9 mouse cellular contexts compared by ENCODE assay signal in genomic region chr2:156841028-156841840, GRCm38 (mm10). TPM values are rescaled to one million over a fixed set of nuclear protein-coding genes. Genes with fewer than 3 reads are reported as not detected.
DNase-seq lines count a peak whose midpoint lies in the region; ATAC-seq and TF ChIP-seq lines count a peak whose summit lies in the region.
"Had no signal": no experiment of that assay in that cellular context is flagged by ENCODE, and none has a peak within 500 bp of the region (broad histone marks: within the 10 kb centered on the region; RNA-seq: fewer than 3 reads in every experiment).

No protein-coding gene starts in this region.

- peak overlapping the region; percentile 70 for H3K9ac ChIP-seq in embryonic facial prominence, embryonic 15.5 days
- peak overlapping the region; percentile 84 for H3K9ac ChIP-seq in heart, postnatal 0 days (replicated peaks; ENCODE audit: low read depth, low read length)
- peak overlapping the region; percentile 86 for H3K9ac ChIP-seq in lung, embryonic 14.5 days

- WGBS in embryonic facial prominence, embryonic 15.5 days = under 1% methylated on average over 41 of the region's 42 CpGs
- WGBS in heart, postnatal 0 days = under 1% methylated on average over 41 of the region's 42 CpGs
- under 1% methylated on average over 42 of the region's 42 CpGs for WGBS in lung, embryonic 14.5 days
- 2% methylated on average over 41 of the region's 42 CpGs for WGBS in olfactory bulb, adult 2 months

- H3K4me2 ChIP-seq in embryonic facial prominence, embryonic 15.5 days (replicated peaks) = peak overlapping the region; percentile 77
- H3K4me2 ChIP-seq in heart, postnatal 0 days (ENCODE audit: low read depth, low read length) = peak overlapping the region; percentile 96
- H3K4me2 ChIP-seq in lung, embryonic 14.5 days = peak overlapping the region; percentile 75

- H3K27ac ChIP-seq in embryonic facial prominence, embryonic 15.5 days (replicated peaks) = peak overlapping the region; percentile 92
- peak overlapping the region; percentile 92 for H3K27ac ChIP-seq in heart, postnatal 0 days (ENCODE audit: low read depth)
- H3K27ac ChIP-seq in lung, embryonic 14.5 days (ENCODE audit: low read depth) = peak overlapping the region; percentile 96
- no peak overlapping the region for H3K27ac ChIP-seq in olfactory bulb, adult 2 months (ENCODE audit: insufficient read depth, low read depth, low read length)

- peak; percentile 33 for DNase-seq in urinary bladder, adult 2 months (ENCODE audit: low spot score)
- no peak for DNase-seq in urinary bladder, adult 18-20 months (ENCODE audit: low spot score in 2 of 2)
- DNase-seq in heart, postnatal 0 days (ENCODE audit: low spot score) = peak; percentile 78
- DNase-seq in kidney, postnatal 25 days = peak; percentile 66 to 78
- peak; percentile 87 for DNase-seq in lung, embryonic 14.5 days
- DNase-seq in thymus, postnatal 0 days (ENCODE audit: low spot score) = peak; percentile 71

- no peaks in the 10 kb centered on the region for H3K27me3 ChIP-seq in embryonic facial prominence, embryonic 15.5 days
- no peaks in the 10 kb centered on the region for H3K27me3 ChIP-seq in heart, postnatal 0 days (ENCODE audit: control insufficient read depth, insufficient read depth, low read length)
- H3K27me3 ChIP-seq in lung, embryonic 14.5 days (ENCODE audit: insufficient read depth, low read length) = no peaks in the 10 kb centered on the region

- TF ChIP-seq POLR2A in olfactory bulb, adult 2 months (IDR thresholded peaks at IDR 0.05; ENCODE audit: insufficient read depth, low read depth, low read length) = no peak

- H3K9me3 ChIP-seq in embryonic facial prominence, embryonic 15.5 days (replicated peaks) = no peaks in the 10 kb centered on the region
- no peaks in the 10 kb centered on the region for H3K9me3 ChIP-seq in heart, postnatal 0 days (replicated peaks; ENCODE audit: control insufficient read depth, low read length)
- no peaks in the 10 kb centered on the region for H3K9me3 ChIP-seq in lung, embryonic 14.5 days (ENCODE audit: low read depth, low read length)

- peaks cover 22% of the 10 kb centered on the region for H3K36me3 ChIP-seq in embryonic facial prominence, embryonic 15.5 days
- 0 out of 2 replicates have a peak, but pooled peaks cover 10% of the 10 kb centered on the region for H3K36me3 ChIP-seq in heart, postnatal 0 days (replicated peaks; ENCODE audit: control insufficient read depth, insufficient read depth, low read length)
- peaks cover 32% of the 10 kb centered on the region for H3K36me3 ChIP-seq in lung, embryonic 14.5 days (ENCODE audit: insufficient read depth)

- no peak for TF ChIP-seq CTCF in heart, postnatal 0 days (IDR thresholded peaks at IDR 0.05; ENCODE audit: low read depth)
- peak; percentile 34; the same call in 1 of the 2 replicates for TF ChIP-seq CTCF in lung, embryonic 14.5 days (IDR thresholded peaks at IDR 0.05; ENCODE audit: low read depth)
- no peak for TF ChIP-seq CTCF in olfactory bulb, adult 2 months (IDR thresholded peaks at IDR 0.05; ENCODE audit: insufficient read depth, low read depth, low read length)

- ATAC-seq in embryonic facial prominence, embryonic 15.5 days (ENCODE audit: insufficient number of reproducible peaks, low FRiP score, low TSS enrichment, low read depth) = no peak
- peak; percentile 25 for ATAC-seq in heart, postnatal 0 days (ENCODE audit: insufficient read depth, low read depth)
- ATAC-seq in lung, embryonic 14.5 days (ENCODE audit: insufficient read depth) = peak; percentile 46

- H3K4me1 ChIP-seq in embryonic facial prominence, embryonic 15.5 days = peaks cover 67% of the 10 kb centered on the region
- H3K4me1 ChIP-seq in heart, postnatal 0 days (ENCODE audit: control insufficient read depth, insufficient read depth) = peaks cover 30% of the 10 kb centered on the region
- H3K4me1 ChIP-seq in lung, embryonic 14.5 days (ENCODE audit: insufficient read depth) = peaks cover 41% of the 10 kb centered on the region
- peaks cover 35% of the 10 kb centered on the region for H3K4me1 ChIP-seq in olfactory bulb, adult 2 months (ENCODE audit: control insufficient read depth, insufficient read depth, low read length)

- H3K4me3 ChIP-seq in embryonic facial prominence, embryonic 15.5 days (replicated peaks) = peak overlapping the region; percentile 75
- peak overlapping the region; percentile 93 for H3K4me3 ChIP-seq in heart, postnatal 0 days (ENCODE audit: low read depth, low read length)
- peak overlapping the region; percentile 91 for H3K4me3 ChIP-seq in lung, embryonic 14.5 days (ENCODE audit: low read depth, low read length)
- H3K4me3 ChIP-seq in olfactory bulb, adult 2 months (ENCODE audit: insufficient read depth, low read depth, low read length) = peak overlapping the region; percentile 45

- TF ChIP-seq EP300 in heart, postnatal 0 days (IDR thresholded peaks at IDR 0.05; ENCODE audit: low read depth) = no peak

RNA-seq across cellular contexts. Expression of gene Tgif2, which starts 1.4 kb away (rescaled TPM):
- polyA plus RNA-seq in urinary bladder, adult 2 months (2012; rRNA removed) = 4.6 and 4.8 TPM in 2 replicates
- 51.1 and 51.6 TPM in 2 replicates for polyA plus RNA-seq in embryonic facial prominence, embryonic 15.5 days (2015; fragmentation: Nextera tagmentation; extraction: Ambion mirVana)
- 19.7 and 28.3 TPM in 2 replicates for total RNA-seq in heart, postnatal 0 days (2014; rRNA removed; ENCODE audit: low replicate concordance)
- 11.6 and 14.6 TPM in 2 replicates for polyA plus RNA-seq in heart, postnatal 0 days (2015; fragmentation: Nextera tagmentation; extraction: Ambion mirVana)
- polyA plus RNA-seq in lung, embryonic 14.5 days (2014; fragmentation: Nextera tagmentation; extraction: Ambion mirVana) = 69.1 and 75.1 TPM in 2 replicates
- polyA plus RNA-seq in olfactory bulb, adult 2 months (2012; ENCODE audit: insufficient read depth, insufficient read length, low replicate concordance, missing spikeins) = not detected in 2 replicates
- 17.2 and 19.2 TPM in 2 replicates for polyA plus RNA-seq in thymus, postnatal 0 days (2015; fragmentation: Nextera tagmentation; extraction: Ambion mirVana)

RNA-seq across cellular contexts. Expression of gene 4930518I15Rik, which starts 16.5 kb away (rescaled TPM):
- 3.7 and 3.9 TPM in 2 replicates for polyA plus RNA-seq in urinary bladder, adult 2 months (2012; rRNA removed)
- polyA plus RNA-seq in embryonic facial prominence, embryonic 15.5 days (2015; fragmentation: Nextera tagmentation; extraction: Ambion mirVana) = 8.4 and 9.7 TPM in 2 replicates
- 0.12 TPM in 1 of 2 replicates, not detected in the other for total RNA-seq in heart, postnatal 0 days (2014; rRNA removed; ENCODE audit: low replicate concordance)
- 3.2 and 3.8 TPM in 2 replicates for polyA plus RNA-seq in heart, postnatal 0 days (2015; fragmentation: Nextera tagmentation; extraction: Ambion mirVana)
- polyA plus RNA-seq in lung, embryonic 14.5 days (2014; fragmentation: Nextera tagmentation; extraction: Ambion mirVana) = 5.7 and 7.2 TPM in 2 replicates
- not detected in 2 replicates for polyA plus RNA-seq in olfactory bulb, adult 2 months (2012; ENCODE audit: insufficient read depth, insufficient read length, low replicate concordance, missing spikeins)
- 4.3 and 8.4 TPM in 2 replicates for polyA plus RNA-seq in thymus, postnatal 0 days (2015; fragmentation: Nextera tagmentation; extraction: Ambion mirVana)

RNA-seq across cellular contexts. Expression of gene Rab5if, which starts 21.7 kb away (rescaled TPM):
- 110 and 134 TPM in 2 replicates for polyA plus RNA-seq in urinary bladder, adult 2 months (2012; rRNA removed)
- 152 and 160 TPM in 2 replicates for polyA plus RNA-seq in embryonic facial prominence, embryonic 15.5 days (2015; fragmentation: Nextera tagmentation; extraction: Ambion mirVana)
- total RNA-seq in heart, postnatal 0 days (2014; rRNA removed; ENCODE audit: low replicate concordance) = 155 and 219 TPM in 2 replicates
- 186 and 188 TPM in 2 replicates for polyA plus RNA-seq in heart, postnatal 0 days (2015; fragmentation: Nextera tagmentation; extraction: Ambion mirVana)
- 194 and 210 TPM in 2 replicates for polyA plus RNA-seq in lung, embryonic 14.5 days (2014; fragmentation: Nextera tagmentation; extraction: Ambion mirVana)
- polyA plus RNA-seq in olfactory bulb, adult 2 months (2012; ENCODE audit: insufficient read depth, insufficient read length, low replicate concordance, missing spikeins) = not detected in 2 replicates
- polyA plus RNA-seq in thymus, postnatal 0 days (2015; fragmentation: Nextera tagmentation; extraction: Ambion mirVana) = 178 and 179 TPM in 2 replicates

RNA-seq across cellular contexts. Expression of gene Sla2, which starts 45.8 kb away (rescaled TPM):
- 0.28 and 0.31 TPM in 2 replicates for polyA plus RNA-seq in urinary bladder, adult 2 months (2012; rRNA removed)
- polyA plus RNA-seq in embryonic facial prominence, embryonic 15.5 days (2015; fragmentation: Nextera tagmentation; extraction: Ambion mirVana) = 0.52 and 0.56 TPM in 2 replicates
- 1.5 TPM in 1 of 2 replicates, not detected in the other for total RNA-seq in heart, postnatal 0 days (2014; rRNA removed; ENCODE audit: low replicate concordance)
- 0.11 and 0.14 TPM in 2 replicates for polyA plus RNA-seq in heart, postnatal 0 days (2015; fragmentation: Nextera tagmentation; extraction: Ambion mirVana)
- 0.21 and 0.50 TPM in 2 replicates for polyA plus RNA-seq in lung, embryonic 14.5 days (2014; fragmentation: Nextera tagmentation; extraction: Ambion mirVana)
- polyA plus RNA-seq in olfactory bulb, adult 2 months (2012; ENCODE audit: insufficient read depth, insufficient read length, low replicate concordance, missing spikeins) = not detected in 2 replicates
- polyA plus RNA-seq in thymus, postnatal 0 days (2015; fragmentation: Nextera tagmentation; extraction: Ambion mirVana) = 104 and 115 TPM in 2 replicates
- total RNA-seq: adrenal gland, postnatal 4 days had no signal

Comparison
In these comparisons a context has a peak if more than half of its experiments do, and no peak if none do; other contexts are left out.
1. DNase-seq: peak in urinary bladder, adult 2 months (single experiment), heart, postnatal 0 days (single experiment), kidney, postnatal 25 days (2 of 2), lung, embryonic 14.5 days (single experiment) and thymus, postnatal 0 days (single experiment); none in urinary bladder, adult 18-20 months (0 of 2).
2. Peak in every context shown above with its lines, with median percentiles within 50 percentile points of each other: H3K4me2 ChIP-seq, H3K4me3 ChIP-seq and H3K9ac ChIP-seq.